Mouse (Mus musculus) erythroid progenitor cell, adult 5-6 weeks (primary cell): ENCODE measurements around the gene Gprin1. TPM values are rescaled to one million over a fixed set of nuclear protein-coding genes. Genes with fewer than 3 reads are reported as not detected.

Experiments used
- ATAC-seq: replicated peaks from 2 replicates; pipeline ENCODE4 v1.8.0; 2016; ENCODE audit warnings: moderate number of reproducible peaks, mild to moderate bottlenecking, moderate TSS enrichment, inconsistent platforms; ENCODE audit not compliant: poor library complexity, low FRiP score, severe bottlenecking
- total RNA-seq, 2 experiments: library from RNA; stranded (forward) in 1 of 2; stranded (reverse) in 1 of 2; fragments of 150-400 nt in 1 of 2; fragments of 186-747, 209-891 nt in 1 of 2; gene quantifications; 2 replicates each; pipeline versions ENCODE4 v1.2.3 to v1.2.4; 2015 to 2017; ENCODE audit warnings: low replicate concordance in 2 of 2

Gene Gprin1
- total RNA-seq, 2 experiments from 2014 or later = not detected

DNA sequence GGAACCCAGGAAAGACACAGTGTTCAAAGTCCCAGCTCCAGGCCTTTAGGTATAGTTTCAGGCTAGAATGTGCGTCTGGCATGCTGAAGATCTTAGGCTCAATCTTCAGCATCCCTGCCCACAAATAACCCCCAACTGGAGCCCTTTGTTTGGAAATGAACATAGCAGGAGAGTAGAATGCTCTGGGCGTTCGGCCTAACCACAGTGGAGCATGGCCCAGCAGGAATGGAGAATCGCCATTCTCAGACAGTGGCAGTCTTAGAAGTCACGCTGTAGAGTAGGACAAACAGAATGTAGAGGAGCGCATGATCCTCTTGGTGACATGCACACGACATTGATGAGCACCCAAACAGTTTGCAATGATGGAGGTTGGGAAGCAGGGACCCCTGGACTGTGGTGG, 11.2 kb upstream of the Gprin1 start:
- ATAC-seq = no peak

DNA sequence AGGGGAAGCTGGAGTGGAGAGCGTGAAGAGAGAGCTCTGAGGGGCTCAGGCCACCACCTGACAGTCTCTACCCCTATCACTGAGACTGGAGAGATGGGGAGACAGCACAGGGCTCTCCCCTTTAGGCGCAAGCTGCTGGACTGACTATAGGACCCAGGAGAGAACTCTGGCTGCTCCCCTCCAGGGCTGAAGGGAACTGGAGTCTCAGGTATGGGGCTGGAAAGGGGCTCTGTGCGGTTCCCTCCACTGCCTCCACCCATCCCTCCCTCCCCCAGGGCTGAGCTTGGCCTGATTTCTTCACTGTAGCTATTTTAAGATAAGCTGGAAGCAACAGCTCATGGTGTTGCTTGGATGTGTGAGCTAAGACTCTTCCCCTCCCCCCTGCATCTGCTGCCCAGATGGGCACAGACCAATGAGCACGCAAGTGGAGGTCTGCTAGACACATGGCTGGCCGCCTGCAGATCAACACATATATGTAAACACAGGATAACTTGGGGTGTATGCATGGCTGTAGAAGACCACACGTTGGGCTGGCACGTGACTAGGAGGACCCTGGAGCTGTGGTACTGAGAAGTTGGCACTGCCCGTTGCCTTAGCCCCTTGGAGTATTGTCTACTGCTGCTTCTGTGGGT, 10.6 kb upstream of the Gprin1 start:
- ATAC-seq = no peak

DNA sequence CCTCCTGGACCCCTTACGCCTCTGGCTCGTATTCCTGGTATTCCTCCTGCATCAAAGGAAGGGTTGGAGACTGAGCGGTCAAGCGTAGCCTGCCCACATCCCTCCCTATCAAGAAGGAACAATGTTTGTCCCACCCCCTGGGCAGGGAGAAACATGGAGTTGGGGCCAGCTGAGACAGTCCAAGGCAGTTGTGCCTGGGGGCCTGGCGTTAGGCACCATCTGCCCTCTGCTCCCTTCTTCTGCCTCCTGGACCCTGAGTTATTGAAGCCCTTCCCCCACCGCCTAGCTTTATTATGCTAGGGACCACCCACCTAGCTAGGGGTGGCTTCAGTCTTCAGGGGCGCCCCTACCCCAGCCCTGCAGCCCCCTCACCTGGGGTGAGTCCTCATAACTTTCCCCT, 9.8 kb upstream of the Gprin1 start:
- ATAC-seq = no peak

DNA sequence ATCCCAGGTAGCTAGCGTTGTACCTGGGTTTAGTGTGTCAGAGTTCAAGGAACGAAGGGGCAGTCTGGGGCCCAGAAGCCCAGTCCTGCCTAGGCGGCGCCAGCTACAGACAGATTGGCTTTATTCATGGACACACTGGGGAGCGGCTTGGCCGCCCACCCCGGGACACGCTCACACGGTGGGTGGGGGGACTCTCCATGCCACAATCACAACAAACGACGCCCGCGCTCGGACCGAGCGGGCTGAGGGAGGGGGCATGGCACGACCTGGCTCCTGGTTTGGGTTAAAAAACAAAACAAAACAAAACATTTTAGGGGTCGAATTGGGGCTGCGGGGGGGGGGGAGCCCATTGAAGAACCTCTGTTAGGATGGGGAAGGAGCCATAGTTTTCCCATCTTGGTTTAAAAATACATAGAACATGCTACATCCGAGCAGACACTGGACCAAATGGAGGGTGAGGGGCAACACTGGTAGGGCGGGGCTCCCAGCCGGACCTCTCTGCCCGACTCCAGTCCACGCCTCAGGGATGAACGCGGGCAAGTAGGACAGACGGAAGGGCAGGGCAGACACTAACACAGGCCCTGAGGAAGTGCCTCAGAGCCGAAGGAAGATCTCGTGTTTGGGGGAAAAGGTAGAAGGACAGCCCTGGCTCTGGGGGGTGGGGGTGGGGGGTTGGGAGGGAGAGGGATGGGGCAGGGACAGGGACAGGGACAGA, 9.2 kb upstream of the Gprin1 start:
- no peak for ATAC-seq

DNA sequence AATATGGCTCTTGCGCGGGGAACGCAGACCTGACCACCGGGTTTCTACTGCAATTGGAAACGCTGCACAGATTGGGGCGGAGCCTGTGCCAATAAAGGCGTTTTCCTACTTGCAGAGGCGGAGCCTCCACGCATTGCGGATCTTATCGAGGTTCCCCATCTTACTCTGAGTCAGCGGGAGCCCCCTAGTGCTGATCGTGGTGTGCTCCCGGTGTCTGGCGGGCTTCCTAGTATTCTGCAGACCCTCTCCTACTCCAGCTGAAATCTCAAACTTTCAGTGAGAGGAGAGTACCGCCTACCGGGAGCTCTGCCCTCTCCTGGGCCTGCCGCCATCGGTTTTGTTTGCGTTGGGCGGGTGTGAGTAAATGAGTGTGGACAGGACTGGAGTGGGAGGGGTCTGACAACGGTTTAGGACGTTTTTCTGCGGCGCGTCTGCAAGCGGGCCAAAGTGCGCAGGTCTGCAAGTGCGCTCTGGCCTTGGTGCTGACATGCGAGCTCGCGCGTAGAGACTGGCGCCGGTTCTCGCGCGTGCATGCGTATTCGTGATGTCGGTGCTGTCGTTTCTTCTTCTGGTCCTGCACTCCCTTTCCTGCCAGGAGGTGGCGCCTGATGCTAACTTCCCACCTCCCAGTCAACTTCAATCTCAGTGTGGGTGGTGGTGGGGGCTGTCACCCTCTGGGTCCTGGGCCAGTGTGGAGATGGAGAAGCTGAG, 8.5 kb upstream of the Gprin1 start:
- no peak for ATAC-seq

DNA sequence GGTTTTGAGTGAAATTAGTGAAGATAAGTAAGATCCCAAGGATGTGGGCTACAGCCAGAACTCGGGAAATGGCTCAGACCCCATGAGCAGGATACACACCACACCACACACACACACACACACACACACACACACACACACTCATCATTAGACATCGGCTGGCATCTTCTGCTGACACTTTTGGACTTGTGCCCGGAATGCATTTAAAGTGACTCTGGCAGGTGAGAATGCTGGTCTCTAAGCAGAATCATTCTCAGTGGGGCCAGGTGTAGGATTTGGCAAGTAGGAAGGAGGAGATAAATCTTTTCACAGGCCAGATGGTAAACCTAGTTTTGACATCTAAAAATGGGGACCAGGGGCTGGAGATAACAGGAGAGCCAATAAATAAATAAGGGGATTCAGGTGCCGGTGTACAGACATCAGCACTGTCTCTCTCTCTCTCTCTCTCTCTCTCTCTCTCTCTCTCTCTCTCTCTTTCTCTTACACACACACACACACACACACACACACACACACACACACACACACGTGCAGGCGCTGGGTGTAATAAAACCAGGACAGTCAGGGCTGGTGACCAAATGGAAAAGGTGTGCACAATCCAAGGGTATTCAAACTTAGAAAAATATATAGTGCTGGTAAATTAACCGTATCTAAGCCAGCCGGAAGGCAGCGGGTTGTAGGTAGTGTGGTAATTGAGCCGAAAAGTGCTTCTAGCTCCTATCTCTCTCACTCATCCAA, 7.6 kb upstream of the Gprin1 start:
- no peak for ATAC-seq

DNA sequence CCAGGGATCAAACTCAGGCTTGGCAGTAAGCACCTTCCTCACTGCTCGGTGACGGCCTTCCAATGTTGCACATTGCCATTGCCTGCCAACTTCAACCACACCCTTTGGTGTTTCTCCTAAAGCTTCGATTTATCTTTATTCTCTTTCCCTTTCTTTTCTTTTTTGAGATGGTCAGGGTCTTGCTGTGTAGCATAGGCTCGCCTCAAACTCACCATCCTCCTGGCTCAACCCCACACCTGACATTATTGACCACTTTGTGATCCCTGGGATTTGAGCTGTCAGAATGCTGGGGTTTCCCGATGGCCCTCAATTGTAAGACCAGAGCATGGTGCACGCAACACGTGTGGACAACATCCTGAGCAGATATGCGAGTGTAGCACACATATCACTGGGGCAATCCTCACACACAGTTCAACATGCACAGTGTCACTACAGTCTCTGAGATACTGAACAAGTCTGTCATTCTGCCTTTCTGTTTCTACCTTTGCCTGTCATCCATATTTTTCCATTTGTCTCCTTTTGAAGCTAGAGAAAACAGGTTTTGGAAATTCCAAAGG, 6.6 kb upstream of the Gprin1 start:
- ATAC-seq = no peak

DNA sequence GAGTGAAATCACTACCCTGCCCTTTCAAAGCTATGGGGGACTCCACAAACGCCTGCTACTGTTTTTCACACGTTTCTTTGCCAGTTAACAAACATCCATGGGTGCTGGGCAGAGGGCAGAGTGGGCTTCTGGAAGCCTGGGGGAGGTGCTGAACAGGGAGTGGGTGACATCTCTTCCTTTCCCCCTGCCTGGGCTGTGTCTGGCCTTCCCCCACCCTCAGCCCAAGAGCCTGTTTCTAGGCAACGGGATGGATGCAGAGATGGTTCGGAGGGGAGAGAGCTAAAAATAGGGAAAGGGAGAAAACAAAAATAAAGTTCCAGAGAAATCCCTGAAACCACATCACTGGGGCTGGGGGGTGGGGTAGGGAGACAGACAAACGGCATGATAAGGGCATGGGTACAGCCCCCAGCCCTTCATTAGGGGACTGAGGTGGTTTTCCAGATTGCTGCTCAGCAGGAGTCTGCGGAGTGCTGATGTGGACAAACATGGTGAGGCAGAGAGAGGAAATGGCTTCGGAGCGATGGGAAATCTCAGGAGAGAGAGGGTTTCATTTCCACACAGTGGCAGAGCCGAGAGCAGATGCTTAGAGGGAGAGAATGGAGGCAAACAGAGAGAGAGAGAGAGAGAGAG, 5.6 kb upstream of the Gprin1 start:
- ATAC-seq = no peak

DNA sequence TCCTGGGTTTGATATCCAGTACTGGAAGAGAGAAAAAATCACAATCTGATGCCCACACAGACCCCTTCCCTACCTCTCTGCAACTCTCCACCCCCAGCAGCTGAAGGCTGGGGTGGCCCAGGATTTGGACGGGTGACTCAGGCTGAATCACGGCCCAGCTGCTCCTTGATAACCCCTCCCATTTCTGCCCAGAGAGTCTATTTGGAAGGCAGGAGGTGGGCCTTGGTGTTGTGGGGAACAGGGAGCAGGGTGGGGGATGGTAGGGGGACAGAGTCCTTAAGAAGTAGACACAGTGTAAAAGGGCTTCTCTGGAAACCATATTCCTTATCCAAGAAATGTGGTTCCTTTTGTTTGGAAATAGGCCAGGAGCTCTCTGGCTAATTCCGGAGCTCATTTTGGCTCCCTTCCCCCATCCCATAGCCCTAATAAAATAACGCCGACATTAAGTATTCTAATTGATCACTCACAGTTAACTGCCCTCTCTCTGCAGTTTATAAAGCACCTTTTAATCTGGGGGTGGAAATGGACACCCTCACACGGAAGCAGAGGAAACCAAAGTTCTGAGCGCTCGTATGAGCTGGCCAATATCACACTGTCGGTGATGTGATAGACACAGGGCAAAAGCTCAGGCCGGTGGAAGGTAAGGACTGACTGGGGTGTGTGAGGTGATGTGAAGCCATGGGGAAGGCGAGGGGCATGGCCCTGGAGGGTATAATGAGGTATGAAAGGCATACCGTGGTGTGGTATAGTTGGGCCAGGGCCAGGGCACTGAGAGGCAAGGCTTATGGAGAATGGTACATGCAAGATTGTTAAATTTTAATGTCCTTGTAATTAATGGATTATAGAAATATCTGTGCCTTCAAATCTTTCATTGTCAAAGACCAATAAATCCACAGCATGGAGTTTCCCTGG, 4.8 kb upstream of the Gprin1 start:
- ATAC-seq = no peak

DNA sequence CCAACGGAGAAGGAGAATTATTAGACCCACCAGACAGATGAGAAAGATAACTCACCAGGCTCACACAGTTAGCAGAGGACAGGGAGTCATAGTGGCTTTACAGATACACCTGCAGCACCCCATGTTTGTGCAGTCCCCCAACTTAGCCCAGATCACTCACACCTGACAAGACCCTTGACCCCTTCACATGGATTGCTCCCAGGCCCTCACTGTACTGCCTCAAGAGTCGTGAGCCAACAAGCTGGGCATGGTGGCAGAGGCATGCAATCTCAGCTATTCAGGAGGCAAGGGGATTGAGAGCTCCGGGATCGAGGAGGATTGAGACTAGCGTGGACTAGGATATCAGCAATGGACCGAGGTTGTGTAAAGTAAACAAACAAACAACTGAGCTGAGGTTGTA, 4.1 kb upstream of the Gprin1 start:
- no peak for ATAC-seq

DNA sequence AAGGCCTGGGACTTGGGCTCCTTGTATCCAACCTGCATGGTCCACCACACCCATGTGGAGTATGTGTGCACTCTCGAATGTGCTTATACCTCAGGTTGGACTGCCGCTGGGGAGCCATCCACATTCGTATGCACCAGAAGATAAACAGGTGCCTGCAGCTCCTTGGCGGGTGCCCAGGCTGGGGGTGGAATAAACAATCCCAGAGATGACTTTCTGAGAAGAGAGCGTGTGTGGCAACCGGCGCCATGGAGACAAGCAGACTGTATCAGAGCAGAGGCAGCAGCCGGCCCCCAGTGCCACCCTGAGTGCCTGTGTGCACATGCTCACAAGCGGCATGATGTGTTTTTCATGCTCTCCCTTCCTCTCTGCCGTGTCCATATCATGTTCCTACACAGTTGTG, 3.0 kb upstream of the Gprin1 start:
- ATAC-seq = no peak

DNA sequence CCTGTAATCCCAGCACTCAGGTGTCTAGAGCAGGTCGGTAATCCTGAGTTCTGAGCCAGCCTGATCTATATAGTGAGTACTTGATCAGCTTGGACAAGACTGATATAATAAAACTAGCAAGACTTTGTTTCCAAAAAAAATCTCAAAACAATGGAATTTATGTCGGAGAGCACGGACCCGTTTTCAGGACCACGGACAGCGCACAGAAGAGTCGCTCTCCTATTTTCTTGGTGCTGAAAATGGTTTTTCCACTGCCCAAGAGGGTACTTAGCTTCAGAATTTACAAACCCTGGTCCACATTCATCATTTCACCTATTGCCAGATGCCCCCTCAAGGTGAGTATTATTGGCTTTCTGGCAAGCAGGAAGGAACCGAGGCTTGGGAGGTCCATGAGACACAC, 1.0 kb upstream of the Gprin1 start:
- ATAC-seq = no peak

DNA sequence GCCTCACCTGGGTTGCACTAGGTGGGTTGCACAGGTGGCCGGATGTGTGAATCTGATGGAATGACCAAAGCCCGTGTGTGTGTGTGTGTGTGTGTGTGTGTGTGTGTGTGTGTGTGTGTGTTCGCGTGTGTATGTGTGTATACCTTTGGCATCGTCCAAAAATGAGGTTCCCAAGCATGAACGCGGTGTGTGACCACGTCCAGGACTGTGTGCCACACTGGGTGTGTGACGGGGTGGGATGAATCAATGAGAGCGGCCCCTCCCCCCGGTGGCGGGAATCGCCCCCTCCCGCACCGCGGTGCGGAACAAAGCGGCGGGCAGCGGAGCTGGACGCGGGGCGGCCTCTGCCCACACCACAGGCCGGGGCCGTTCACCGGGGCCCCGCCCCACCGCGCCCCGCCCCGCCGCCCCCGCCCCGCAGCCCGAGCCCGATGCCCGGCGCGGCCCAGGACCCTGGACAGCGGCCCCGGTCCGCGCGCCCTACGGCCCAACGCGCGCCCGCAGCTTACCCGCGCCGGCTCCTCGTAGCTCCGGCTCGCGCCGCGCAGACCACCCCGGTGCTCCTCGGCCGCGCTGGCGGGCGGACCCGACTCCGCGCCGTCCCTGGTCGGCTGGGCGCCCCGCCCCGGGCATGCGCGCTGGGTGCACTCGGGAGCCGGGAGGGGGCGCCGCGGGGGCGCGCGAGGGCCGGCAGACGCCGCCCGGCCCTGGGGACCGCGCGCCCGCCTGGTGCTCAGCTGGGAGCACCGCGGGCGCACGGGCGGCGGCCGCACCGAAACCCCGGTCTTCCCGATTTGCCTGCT, 412 bp downstream of the Gprin1 start:
- ATAC-seq = no peak

DNA sequence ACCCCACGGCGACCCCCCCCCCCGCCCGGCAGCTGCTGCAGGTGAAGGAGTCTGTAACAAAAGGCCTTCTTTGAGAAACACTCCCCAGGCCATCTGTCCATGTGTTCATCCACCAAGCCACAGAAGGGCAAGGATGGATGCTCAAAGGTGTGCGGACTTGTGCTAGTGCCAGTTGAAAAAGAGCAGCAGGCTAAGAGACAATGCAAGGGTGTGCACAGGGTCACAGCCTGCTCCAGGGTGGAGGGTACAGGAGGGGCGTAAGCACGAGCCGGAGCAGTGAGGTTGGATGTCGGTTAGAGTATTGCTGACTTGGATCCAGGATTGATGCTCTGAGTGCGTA, 983 bp downstream of the Gprin1 start:
- ATAC-seq = no peak

DNA sequence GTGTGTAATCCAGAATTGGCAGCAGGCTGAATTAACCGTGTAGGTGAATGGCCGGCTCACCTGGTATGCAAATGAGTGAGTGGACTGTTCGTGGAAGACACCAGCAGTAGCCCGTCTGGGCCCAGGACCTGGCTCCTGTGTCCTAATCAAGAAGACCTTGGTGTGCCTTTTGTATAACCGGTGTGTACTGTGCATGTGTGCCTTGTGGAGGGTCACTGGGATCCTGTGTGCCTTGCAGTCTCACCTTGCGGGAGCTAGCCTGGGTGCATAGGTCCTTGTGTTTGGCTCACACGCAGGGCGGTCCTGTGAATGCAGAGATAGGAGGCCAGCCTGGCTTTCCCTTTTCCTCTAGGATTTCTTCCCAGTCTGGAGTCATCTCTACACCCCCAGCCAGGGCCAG, 1.5 kb downstream of the Gprin1 start:
- no peak for ATAC-seq

DNA sequence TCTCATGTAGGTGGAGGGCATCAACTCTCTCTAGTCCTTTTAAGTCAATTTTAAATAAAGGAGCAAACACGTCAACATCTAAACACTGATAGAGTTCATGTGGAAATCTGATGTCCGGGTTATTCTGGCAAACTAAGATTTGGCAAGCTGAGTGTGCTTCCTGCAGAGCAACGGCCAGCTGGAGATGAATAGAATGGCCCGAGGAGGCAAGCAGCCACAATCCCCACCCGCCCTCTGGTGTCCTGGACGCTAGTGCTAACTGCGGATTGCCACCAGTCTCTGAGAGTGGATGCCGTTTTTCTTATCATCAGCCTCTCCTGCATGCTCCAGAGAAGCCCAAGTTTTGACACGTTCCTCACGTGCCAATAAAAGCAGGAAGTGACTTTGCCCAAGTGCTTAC, 2.8 kb downstream of the Gprin1 start:
- ATAC-seq = no peak

DNA sequence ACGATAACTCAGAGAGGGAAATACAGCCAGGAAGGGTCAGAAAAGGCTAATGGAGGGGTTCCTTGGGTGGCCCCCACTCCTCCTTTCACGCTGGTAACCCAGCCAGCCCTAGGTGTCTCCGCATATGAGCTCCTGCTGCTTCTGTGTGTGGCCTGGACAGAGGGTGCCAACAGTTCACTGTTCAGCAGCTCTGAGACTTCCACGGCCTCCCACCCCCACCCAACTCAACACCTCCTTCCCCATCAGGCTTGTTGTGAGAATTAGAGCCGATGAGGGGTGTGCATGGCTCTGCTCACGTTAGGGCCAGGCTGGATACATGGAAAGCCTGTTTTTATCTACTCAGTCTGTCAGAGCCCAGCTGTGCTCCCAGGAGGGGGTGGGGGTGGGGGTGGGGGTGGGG, 3.6 kb downstream of the Gprin1 start:
- ATAC-seq = no peak

DNA sequence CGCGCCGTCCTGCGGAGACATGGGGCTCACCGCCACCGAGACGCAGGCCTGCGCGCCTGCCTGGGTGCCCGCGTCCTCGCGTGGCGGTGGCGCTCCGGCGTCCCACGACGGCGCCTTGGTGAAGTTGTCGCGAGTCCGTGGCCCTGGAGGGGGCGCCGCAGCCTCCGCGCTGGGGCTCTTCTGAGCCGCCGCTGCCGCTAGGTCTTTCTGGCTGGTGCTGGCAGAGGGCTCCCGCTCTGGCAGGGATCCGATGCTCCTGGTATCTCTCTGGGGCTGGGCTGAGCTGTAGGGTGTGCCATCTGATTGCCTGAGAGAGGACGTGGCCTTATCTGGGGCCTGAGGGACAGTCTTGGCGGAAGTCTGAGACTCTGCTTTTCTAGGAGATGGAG, 11.5 kb downstream of the Gprin1 start:
- ATAC-seq = no peak
